Mouse (Mus musculus): ENCODE measurements around the gene Gm45717. TPM values are rescaled to one million over a fixed set of nuclear protein-coding genes. Genes with fewer than 3 reads are reported as not detected.

The Gm45717 gene
- polyA plus RNA-seq (2014; fragmentation: Illumina TruSeq; extraction: RNeasy Lipid Tissue Mini Kit (QIAGEN cat#74804); ENCODE audit: low read depth, low replicate concordance): not detected

DNA sequence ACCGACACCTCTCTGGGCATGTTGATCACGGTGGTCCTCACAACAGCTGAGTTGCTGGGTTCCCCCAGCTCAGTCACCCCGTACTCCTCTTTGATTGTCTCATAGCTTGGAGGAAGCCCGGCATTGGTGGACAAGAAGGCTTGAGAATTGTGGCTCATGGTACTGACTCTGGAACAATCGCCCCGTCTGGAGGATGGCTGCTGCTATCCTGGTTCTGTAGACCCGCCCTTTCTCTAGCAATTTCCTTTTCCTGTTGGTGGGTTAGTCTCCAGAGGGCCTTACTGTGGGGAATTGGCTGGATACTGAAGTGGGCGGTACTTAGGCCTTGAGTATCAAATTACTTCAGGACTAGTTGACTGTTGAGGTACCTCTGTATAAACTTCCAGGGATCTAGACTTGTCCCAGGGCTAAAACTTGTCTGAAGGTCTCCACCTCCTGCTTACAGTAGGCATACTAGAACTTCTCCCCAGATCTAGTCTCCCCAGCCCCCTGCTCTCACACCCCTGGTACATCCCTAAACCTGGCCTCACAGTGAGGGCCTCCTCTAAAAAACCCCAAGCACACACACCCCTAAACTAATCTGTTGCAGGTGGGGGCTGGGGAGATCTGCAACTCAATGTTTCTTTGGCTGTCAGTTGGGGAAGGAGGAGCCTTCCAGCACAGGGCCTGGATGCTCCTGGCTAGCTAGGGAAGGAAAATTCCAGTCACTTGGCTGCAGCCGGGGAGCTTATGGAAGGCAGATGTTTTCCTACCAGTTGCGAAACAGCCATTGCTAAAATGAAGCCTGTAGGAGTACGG lies at the start of gene Gm45717, which contains the start of gene Ifitm2:
Gene Gm45717, minus strand, starts transcription at position 180 of the 798 bp plus-strand sequence.
Gene Ifitm2, minus strand, starts transcription at position 230 of the 798 bp plus-strand sequence.

GRCm38 (mm10) chr7:140966921-140967320 lies 11.2 kb upstream of the Gm45717 start, which contains the start of gene Ifitm1:
Ifitm1 (plus strand) TSS chr7:140967221.

DNA sequence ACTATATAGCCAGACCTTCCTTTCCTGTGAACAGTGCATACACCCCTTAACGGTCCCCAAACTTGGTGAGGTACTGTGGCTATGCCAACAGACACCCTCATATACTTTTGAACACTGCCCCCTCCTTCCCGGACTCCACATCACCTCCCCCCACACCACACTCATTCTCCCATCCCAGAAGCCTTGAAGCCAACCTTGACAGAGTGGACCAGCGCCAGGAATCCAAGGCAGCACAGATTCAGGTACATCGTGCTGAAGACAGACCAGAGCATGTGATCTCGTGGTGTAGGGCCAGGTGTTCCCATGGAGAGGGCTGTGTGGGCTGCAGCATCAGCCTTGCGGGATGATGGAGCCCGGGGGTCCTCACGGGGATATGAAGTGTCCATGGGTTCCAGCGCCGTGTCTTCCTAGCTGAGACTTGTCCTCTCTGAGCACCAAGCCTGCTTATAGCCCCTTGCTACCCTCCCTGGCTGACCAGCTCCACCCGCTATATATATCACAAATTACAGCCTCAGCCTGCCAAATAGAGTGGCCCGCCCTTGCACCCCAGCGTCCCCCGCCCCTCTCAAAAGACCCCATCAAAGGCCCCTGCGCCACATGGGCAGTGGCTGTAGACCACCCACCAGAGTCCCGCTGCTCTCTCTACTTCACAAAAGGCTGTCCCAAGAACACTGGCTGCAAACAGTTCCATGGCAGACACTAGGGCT lies 5.8 kb downstream of the Gm45717 start, which contains the start of gene Ifitm5:
Gene Ifitm5, minus strand, starts transcription at position 468 of the 707 bp plus-strand sequence.

GRCm38 (mm10) chr7:140941222-140942051 lies 14.3 kb downstream of the Gm45717 start, which contains the start of gene Pgghg:
Pgghg (plus strand) TSS chr7:140941391.

GRCm38 (mm10) chr7:140920418-140921029 lies 35.2 kb downstream of the Gm45717 start, which contains the start of gene Nlrp6:
Nlrp6 (plus strand) TSS chr7:140920902.

GRCm38 (mm10) chr7:140900220-140900619 lies 55.5 kb downstream of the Gm45717 start, which contains the start of gene Cox8b:
Cox8b (minus strand) TSS chr7:140900446.

Other genes with a start within 250 kb of the Gm45717 start
- gene Cyp2e1, start 192.2 kb downstream of the Gm45717 start, polyA plus RNA-seq (2014; fragmentation: Illumina TruSeq; extraction: RNeasy Lipid Tissue Mini Kit (QIAGEN cat#74804); ENCODE audit: low read depth, low replicate concordance): 641 TPM
- not detected for gene Syce1, start 168.1 kb downstream of the Gm45717 start, polyA plus RNA-seq (2014; fragmentation: Illumina TruSeq; extraction: RNeasy Lipid Tissue Mini Kit (QIAGEN cat#74804); ENCODE audit: low read depth, low replicate concordance)
- gene Zfp941, start 133.8 kb downstream of the Gm45717 start, polyA plus RNA-seq (2014; fragmentation: Illumina TruSeq; extraction: RNeasy Lipid Tissue Mini Kit (QIAGEN cat#74804); ENCODE audit: low read depth, low replicate concordance): 2.6 TPM
- gene Urah, start 120.9 kb downstream of the Gm45717 start, polyA plus RNA-seq (2014; fragmentation: Illumina TruSeq; extraction: RNeasy Lipid Tissue Mini Kit (QIAGEN cat#74804); ENCODE audit: low read depth, low replicate concordance): not detected
- gene Scgb1c1, start 110.4 kb downstream of the Gm45717 start, polyA plus RNA-seq (2014; fragmentation: Illumina TruSeq; extraction: RNeasy Lipid Tissue Mini Kit (QIAGEN cat#74804); ENCODE audit: low read depth, low replicate concordance): not detected
- gene Odf3, start 108.1 kb downstream of the Gm45717 start, polyA plus RNA-seq (2014; fragmentation: Illumina TruSeq; extraction: RNeasy Lipid Tissue Mini Kit (QIAGEN cat#74804); ENCODE audit: low read depth, low replicate concordance): not detected
- gene Gm45785, start 99.6 kb downstream of the Gm45717 start, polyA plus RNA-seq (2014; fragmentation: Illumina TruSeq; extraction: RNeasy Lipid Tissue Mini Kit (QIAGEN cat#74804); ENCODE audit: low read depth, low replicate concordance): not detected
- 6.5 TPM for gene Ric8a, start 99.0 kb downstream of the Gm45717 start, polyA plus RNA-seq (2014; fragmentation: Illumina TruSeq; extraction: RNeasy Lipid Tissue Mini Kit (QIAGEN cat#74804); ENCODE audit: low read depth, low replicate concordance)
- gene Bet1l, start 98.4 kb downstream of the Gm45717 start, polyA plus RNA-seq (2014; fragmentation: Illumina TruSeq; extraction: RNeasy Lipid Tissue Mini Kit (QIAGEN cat#74804); ENCODE audit: low read depth, low replicate concordance): 2.8 TPM
- gene Psmd13, start 74.0 kb downstream of the Gm45717 start, polyA plus RNA-seq (2014; fragmentation: Illumina TruSeq; extraction: RNeasy Lipid Tissue Mini Kit (QIAGEN cat#74804); ENCODE audit: low read depth, low replicate concordance): 154 TPM
- 2.4 TPM for gene Sirt3, start 73.6 kb downstream of the Gm45717 start, polyA plus RNA-seq (2014; fragmentation: Illumina TruSeq; extraction: RNeasy Lipid Tissue Mini Kit (QIAGEN cat#74804); ENCODE audit: low read depth, low replicate concordance)
- gene Cox8b, start 55.5 kb downstream of the Gm45717 start, polyA plus RNA-seq (2014; fragmentation: Illumina TruSeq; extraction: RNeasy Lipid Tissue Mini Kit (QIAGEN cat#74804); ENCODE audit: low read depth, low replicate concordance): 4.0 TPM
- gene Nlrp6, start 35.0 kb downstream of the Gm45717 start, polyA plus RNA-seq (2014; fragmentation: Illumina TruSeq; extraction: RNeasy Lipid Tissue Mini Kit (QIAGEN cat#74804); ENCODE audit: low read depth, low replicate concordance): 0.35 TPM
- 2.7 TPM for gene Pgghg, start 14.5 kb downstream of the Gm45717 start, polyA plus RNA-seq (2014; fragmentation: Illumina TruSeq; extraction: RNeasy Lipid Tissue Mini Kit (QIAGEN cat#74804); ENCODE audit: low read depth, low replicate concordance)
- gene Ifitm5, start 5.6 kb downstream of the Gm45717 start, polyA plus RNA-seq (2014; fragmentation: Illumina TruSeq; extraction: RNeasy Lipid Tissue Mini Kit (QIAGEN cat#74804); ENCODE audit: low read depth, low replicate concordance): not detected
- 160 TPM for gene Ifitm2, start 50 bp upstream of the Gm45717 start, polyA plus RNA-seq (2014; fragmentation: Illumina TruSeq; extraction: RNeasy Lipid Tissue Mini Kit (QIAGEN cat#74804); ENCODE audit: low read depth, low replicate concordance)
- gene Ifitm1, start 11.3 kb upstream of the Gm45717 start, polyA plus RNA-seq (2014; fragmentation: Illumina TruSeq; extraction: RNeasy Lipid Tissue Mini Kit (QIAGEN cat#74804); ENCODE audit: low read depth, low replicate concordance): 1.6 TPM
- 14.5 TPM for gene Ifitm3, start 54.8 kb upstream of the Gm45717 start, polyA plus RNA-seq (2014; fragmentation: Illumina TruSeq; extraction: RNeasy Lipid Tissue Mini Kit (QIAGEN cat#74804); ENCODE audit: low read depth, low replicate concordance)
- not detected for gene Ifitm6, start 62.0 kb upstream of the Gm45717 start, polyA plus RNA-seq (2014; fragmentation: Illumina TruSeq; extraction: RNeasy Lipid Tissue Mini Kit (QIAGEN cat#74804); ENCODE audit: low read depth, low replicate concordance)
- gene Gm17387, start 73.2 kb upstream of the Gm45717 start, polyA plus RNA-seq (2014; fragmentation: Illumina TruSeq; extraction: RNeasy Lipid Tissue Mini Kit (QIAGEN cat#74804); ENCODE audit: low read depth, low replicate concordance): not detected
- not detected for gene B4galnt4, start 105.2 kb upstream of the Gm45717 start, polyA plus RNA-seq (2014; fragmentation: Illumina TruSeq; extraction: RNeasy Lipid Tissue Mini Kit (QIAGEN cat#74804); ENCODE audit: low read depth, low replicate concordance)
- gene Pkp3, start 122.3 kb upstream of the Gm45717 start, polyA plus RNA-seq (2014; fragmentation: Illumina TruSeq; extraction: RNeasy Lipid Tissue Mini Kit (QIAGEN cat#74804); ENCODE audit: low read depth, low replicate concordance): not detected
- gene Sigirr, start 144.6 kb upstream of the Gm45717 start, polyA plus RNA-seq (2014; fragmentation: Illumina TruSeq; extraction: RNeasy Lipid Tissue Mini Kit (QIAGEN cat#74804); ENCODE audit: low read depth, low replicate concordance): not detected
- gene Ano9, start 161.9 kb upstream of the Gm45717 start, polyA plus RNA-seq (2014; fragmentation: Illumina TruSeq; extraction: RNeasy Lipid Tissue Mini Kit (QIAGEN cat#74804); ENCODE audit: low read depth, low replicate concordance): not detected
- gene Ptdss2, start 166.4 kb upstream of the Gm45717 start, polyA plus RNA-seq (2014; fragmentation: Illumina TruSeq; extraction: RNeasy Lipid Tissue Mini Kit (QIAGEN cat#74804); ENCODE audit: low read depth, low replicate concordance): 20.6 TPM
- gene Rnh1, start 216.9 kb upstream of the Gm45717 start, polyA plus RNA-seq (2014; fragmentation: Illumina TruSeq; extraction: RNeasy Lipid Tissue Mini Kit (QIAGEN cat#74804); ENCODE audit: low read depth, low replicate concordance): 5.4 TPM
- 8.7 TPM for gene Hras, start 238.1 kb upstream of the Gm45717 start, polyA plus RNA-seq (2014; fragmentation: Illumina TruSeq; extraction: RNeasy Lipid Tissue Mini Kit (QIAGEN cat#74804); ENCODE audit: low read depth, low replicate concordance)
- gene Lrrc56, start 238.2 kb upstream of the Gm45717 start, polyA plus RNA-seq (2014; fragmentation: Illumina TruSeq; extraction: RNeasy Lipid Tissue Mini Kit (QIAGEN cat#74804); ENCODE audit: low read depth, low replicate concordance): 0.58 TPM